Comparison of ENCODE assay signal across 18 mouse cellular contexts in the genomic region with DNA sequence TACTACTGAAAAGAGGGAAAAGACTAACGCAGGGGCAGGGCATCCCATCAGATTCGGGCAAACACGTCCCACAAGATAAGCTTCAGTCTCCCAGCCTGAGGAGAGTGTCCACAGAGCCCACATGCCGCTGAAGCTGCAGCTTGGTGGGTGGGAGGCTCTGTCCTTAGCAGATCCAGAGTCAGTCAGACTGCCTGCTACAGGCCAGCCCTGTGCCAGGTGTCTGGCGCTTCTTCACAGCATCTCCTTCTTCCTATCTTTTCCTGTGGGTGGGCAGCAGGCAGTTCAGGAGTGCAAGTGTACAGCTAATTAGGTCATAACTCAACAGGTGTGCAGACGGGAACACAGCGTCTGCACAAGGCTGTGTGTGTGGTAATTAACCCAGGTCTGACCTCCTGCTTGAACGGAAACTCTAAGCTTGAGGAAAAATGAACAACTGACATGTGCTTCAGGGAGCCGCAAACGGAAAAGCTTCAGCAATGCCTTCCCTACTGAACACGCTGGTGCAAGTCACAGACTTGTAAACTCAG. TPM values are rescaled to one million over a fixed set of nuclear protein-coding genes. Genes with fewer than 3 reads are reported as not detected.
DNase-seq lines count a peak whose midpoint lies in the region; ATAC-seq and TF ChIP-seq lines count a peak whose summit lies in the region.
"Had no signal": no experiment of that assay in that cellular context is flagged by ENCODE, and none has a peak within 500 bp of the region (broad histone marks: within the 10 kb centered on the region; RNA-seq: fewer than 3 reads in every experiment).

No protein-coding gene starts in this region.

- H3K4me1 ChIP-seq in kidney, embryonic 14.5 days (ENCODE audit: control insufficient read depth, insufficient read depth, low read length) = peaks cover 10% of the 10 kb centered on the region; the same call in 1 of the 2 replicates
- no peaks in the 10 kb centered on the region for H3K4me1 ChIP-seq in midbrain, postnatal 0 days (ENCODE audit: insufficient read depth, low read length)
- no peaks in the 10 kb centered on the region for H3K4me1 ChIP-seq in midbrain, embryonic 15.5 days
- H3K4me1 ChIP-seq: liver, embryonic 12.5 days had no signal

- no peak overlapping the region for H3K4me3 ChIP-seq in kidney, embryonic 14.5 days (ENCODE audit: low read length)
- H3K4me3 ChIP-seq in midbrain, postnatal 0 days (ENCODE audit: low read depth, low read length) = no peak overlapping the region
- no peak overlapping the region for H3K4me3 ChIP-seq in midbrain, embryonic 15.5 days
- H3K4me3 ChIP-seq: erythroblast, embryonic 14.5 days; liver, embryonic 12.5 days; lung, embryonic 15.5 days; stomach, embryonic 15.5 days had no signal

- peak; percentile 78 for ATAC-seq in kidney, embryonic 14.5 days (ENCODE audit: low FRiP score, low TSS enrichment)
- ATAC-seq in midbrain, postnatal 0 days (ENCODE audit: low FRiP score) = no peak
- no peak for ATAC-seq in midbrain, embryonic 15.5 days (replicated peaks)
- no peak for ATAC-seq in frontal cortex, adult (ENCODE audit: low TSS enrichment)
- ATAC-seq: CD4-positive, CD25-positive, alpha-beta regulatory T cell, adult 4 months; forebrain, embryonic 16.5 days; liver, embryonic 12.5 days; midbrain, embryonic 16.5 days had no signal

- no peak overlapping the region for H3K9ac ChIP-seq in kidney, embryonic 14.5 days (ENCODE audit: low read depth, low read length)
- no peak overlapping the region for H3K9ac ChIP-seq in midbrain, postnatal 0 days (replicated peaks; ENCODE audit: low read length, poor library complexity, severe bottlenecking)
- no peak overlapping the region for H3K9ac ChIP-seq in midbrain, embryonic 15.5 days
- H3K9ac ChIP-seq: liver, embryonic 12.5 days; lung, embryonic 15.5 days; stomach, embryonic 15.5 days had no signal

- H3K4me2 ChIP-seq in kidney, embryonic 14.5 days (replicated peaks; ENCODE audit: low read depth, low read length) = peak overlapping the region; percentile 8; the same call in 1 of the 2 replicates
- no peak overlapping the region for H3K4me2 ChIP-seq in midbrain, postnatal 0 days (ENCODE audit: low read depth, low read length, poor library complexity, severe bottlenecking)
- no peak overlapping the region for H3K4me2 ChIP-seq in midbrain, embryonic 15.5 days
- H3K4me2 ChIP-seq: liver, embryonic 12.5 days; lung, embryonic 15.5 days; stomach, embryonic 15.5 days had no signal

- no peaks in the 10 kb centered on the region for H3K27me3 ChIP-seq in kidney, embryonic 14.5 days (ENCODE audit: control insufficient read depth, insufficient read depth, low read length)
- H3K27me3 ChIP-seq in midbrain, postnatal 0 days (ENCODE audit: insufficient read depth, low read length) = no peaks in the 10 kb centered on the region
- no peaks in the 10 kb centered on the region for H3K27me3 ChIP-seq in midbrain, embryonic 15.5 days (replicated peaks)
- H3K27me3 ChIP-seq: liver, embryonic 12.5 days; lung, embryonic 15.5 days; stomach, embryonic 15.5 days had no signal

- H3K27ac ChIP-seq in kidney, embryonic 14.5 days (ENCODE audit: low read depth, low read length) = peak overlapping the region; percentile 65; the same call in 1 of the 2 replicates
- no peak overlapping the region for H3K27ac ChIP-seq in midbrain, postnatal 0 days (ENCODE audit: low read depth, low read length)
- H3K27ac ChIP-seq in midbrain, embryonic 15.5 days = no peak overlapping the region
- H3K27ac ChIP-seq: liver, embryonic 12.5 days; lung, embryonic 15.5 days; stomach, embryonic 15.5 days had no signal

- DNase-seq in cerebellum, postnatal 10 days = peak; percentile 23 to 30
- no peak for DNase-seq in cerebellum, adult 8-10 months
- no peak for DNase-seq in kidney, postnatal 25 days
- DNase-seq in midbrain, postnatal 0 days (ENCODE audit: low spot score) = peak; percentile 24
- DNase-seq in urinary bladder, adult 2 months (ENCODE audit: low spot score) = no peak
- DNase-seq: heart, adult 18-20 months; heart, postnatal 4 days; layer of hippocampus, postnatal 36 days had no signal

- H3K36me3 ChIP-seq in kidney, embryonic 14.5 days (ENCODE audit: control insufficient read depth, insufficient read depth, low read length) = 0 out of 2 replicates have a peak, but pooled peaks cover 3% of the 10 kb centered on the region
- H3K36me3 ChIP-seq in midbrain, postnatal 0 days (ENCODE audit: insufficient read depth, low read length) = no peaks in the 10 kb centered on the region
- H3K36me3 ChIP-seq in midbrain, embryonic 15.5 days (replicated peaks) = no peaks in the 10 kb centered on the region
- H3K36me3 ChIP-seq: lung, embryonic 15.5 days; stomach, embryonic 15.5 days had no signal

- WGBS in kidney, embryonic 14.5 days = 21% methylated on average over 11 of the region's 11 CpGs
- WGBS in midbrain, postnatal 0 days = 76% methylated on average over 11 of the region's 11 CpGs
- WGBS in midbrain, embryonic 15.5 days = 79% methylated on average over 11 of the region's 11 CpGs

- TF ChIP-seq CTCF in midbrain, postnatal 0 days (IDR thresholded peaks at IDR 0.05) = no peak

- no peaks in the 10 kb centered on the region for H3K9me3 ChIP-seq in kidney, embryonic 14.5 days (ENCODE audit: control insufficient read depth, low read length)
- H3K9me3 ChIP-seq in midbrain, postnatal 0 days (ENCODE audit: low read length) = no peaks in the 10 kb centered on the region
- no peaks in the 10 kb centered on the region for H3K9me3 ChIP-seq in midbrain, embryonic 15.5 days
- H3K9me3 ChIP-seq: liver, embryonic 12.5 days; lung, embryonic 15.5 days; stomach, embryonic 15.5 days had no signal

RNA-seq across cellular contexts. Expression of gene Aplf, which starts 33.8 kb away (rescaled TPM):
- 14.6 and 16.9 TPM in 2 replicates for polyA plus RNA-seq in kidney, embryonic 14.5 days (2014; fragmentation: Nextera tagmentation; extraction: Ambion mirVana)
- 4.2 and 5.5 TPM in 2 replicates for total RNA-seq in midbrain, postnatal 0 days (2014; rRNA removed)
- polyA plus RNA-seq in midbrain, postnatal 0 days (2015; fragmentation: Nextera tagmentation; extraction: Ambion mirVana) = 4.4 and 5.0 TPM in 2 replicates
- 7.2 and 7.7 TPM in 2 replicates for polyA plus RNA-seq in midbrain, embryonic 15.5 days (2015; fragmentation: Nextera tagmentation; extraction: Ambion mirVana)
- polyA plus RNA-seq in urinary bladder, adult 2 months (2012; rRNA removed) = 7.5 and 8.1 TPM in 2 replicates

RNA-seq across cellular contexts. Expression of gene Prokr1, which starts 47.7 kb away (rescaled TPM):
- polyA plus RNA-seq in kidney, embryonic 14.5 days (2014; fragmentation: Nextera tagmentation; extraction: Ambion mirVana) = 2.5 and 4.2 TPM in 2 replicates
- 2.7 and 3.4 TPM in 2 replicates for total RNA-seq in midbrain, postnatal 0 days (2014; rRNA removed)
- 1.3 and 1.5 TPM in 2 replicates for polyA plus RNA-seq in midbrain, postnatal 0 days (2015; fragmentation: Nextera tagmentation; extraction: Ambion mirVana)
- 2.0 and 2.1 TPM in 2 replicates for polyA plus RNA-seq in midbrain, embryonic 15.5 days (2015; fragmentation: Nextera tagmentation; extraction: Ambion mirVana)
- polyA plus RNA-seq in urinary bladder, adult 2 months (2012; rRNA removed) = 0.72 and 1.2 TPM in 2 replicates

Comparison
In these comparisons a context has a peak if more than half of its experiments do, and no peak if none do; other contexts are left out.
1. DNase-seq: peak in cerebellum, postnatal 10 days (2 of 2) and midbrain, postnatal 0 days (single experiment); none in cerebellum, adult 8-10 months (single experiment), kidney, postnatal 25 days (0 of 2) and urinary bladder, adult 2 months (single experiment).